Mouse (Mus musculus) thymus, postnatal 4 days (tissue): ENCODE data around the gene Jaml.
"Not testable (repeated sequence)": the region's sequence is repeated elsewhere in the genome, so short reads cannot be mapped to it uniquely, and the experiment has no call there.

Experiments used
- DNase-seq: peaks from one replicate; pipeline ENCODE4 v3.0.0; 2021

Jaml gene

DNA sequence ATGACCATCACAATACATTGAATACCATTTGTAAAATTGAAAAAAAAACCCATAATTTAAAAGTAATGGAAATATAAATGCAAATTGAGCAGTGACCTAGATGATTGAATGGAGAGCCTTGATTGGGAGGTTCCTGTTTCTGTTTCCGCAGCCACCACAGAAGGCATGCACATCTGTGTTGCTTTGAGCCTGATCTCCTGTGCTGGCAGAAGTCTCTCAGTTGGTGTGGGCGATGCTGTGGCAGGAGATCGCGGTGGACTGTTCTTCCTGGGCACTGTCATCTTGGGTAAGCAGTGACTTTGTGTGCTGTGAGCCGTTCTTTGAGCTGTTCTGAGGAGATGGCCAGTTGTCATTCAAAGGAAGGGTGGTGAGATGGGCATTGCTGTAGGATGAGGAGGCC lies at the start of gene Jaml:
TSS of gene Jaml (plus strand) at position 173 of the 400 bp plus-strand sequence.
- peak; percentile 60 for DNase-seq

DNA sequence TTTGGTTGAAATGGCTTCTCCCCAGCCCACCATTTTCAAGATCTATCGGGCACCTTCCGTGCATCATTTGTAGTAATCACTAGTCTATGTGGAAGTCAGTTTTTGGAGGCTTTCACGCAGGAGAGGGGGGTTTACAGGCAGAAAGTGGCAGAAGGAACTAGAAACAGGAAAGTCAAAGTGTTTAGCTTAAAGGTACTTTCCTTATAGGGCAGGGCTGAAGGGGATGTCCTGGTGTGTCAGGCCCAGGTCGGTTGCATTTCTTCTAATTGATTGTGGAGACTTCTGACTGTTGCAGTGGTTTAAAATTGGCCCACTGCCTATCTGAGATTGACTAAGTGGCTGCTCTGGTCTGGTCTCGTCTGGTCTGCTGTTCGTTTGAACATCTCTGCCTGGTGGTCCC lies 48.6 kb upstream of the Jaml start:
- DNase-seq = no peak

DNA sequence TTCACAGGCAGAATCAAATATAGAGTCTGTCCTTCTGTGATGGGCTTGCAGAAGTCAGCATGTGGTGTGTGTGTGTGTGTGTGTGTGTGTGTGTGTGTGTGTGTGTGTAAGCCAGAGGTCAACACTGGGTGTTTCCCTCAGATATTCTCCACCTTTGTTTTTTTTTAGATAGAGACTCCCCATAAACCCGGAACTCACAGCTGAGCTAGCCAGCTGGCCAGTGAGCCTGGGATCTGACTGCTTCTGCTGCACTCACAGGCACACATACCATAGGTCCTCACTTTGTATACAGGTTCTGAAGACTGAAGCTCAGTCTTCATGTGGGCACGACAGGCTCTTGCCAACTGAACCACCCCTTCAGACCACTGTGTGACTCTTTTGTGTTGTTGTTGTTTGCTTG lies 46.7 kb upstream of the Jaml start:
- DNase-seq = no peak

DNA sequence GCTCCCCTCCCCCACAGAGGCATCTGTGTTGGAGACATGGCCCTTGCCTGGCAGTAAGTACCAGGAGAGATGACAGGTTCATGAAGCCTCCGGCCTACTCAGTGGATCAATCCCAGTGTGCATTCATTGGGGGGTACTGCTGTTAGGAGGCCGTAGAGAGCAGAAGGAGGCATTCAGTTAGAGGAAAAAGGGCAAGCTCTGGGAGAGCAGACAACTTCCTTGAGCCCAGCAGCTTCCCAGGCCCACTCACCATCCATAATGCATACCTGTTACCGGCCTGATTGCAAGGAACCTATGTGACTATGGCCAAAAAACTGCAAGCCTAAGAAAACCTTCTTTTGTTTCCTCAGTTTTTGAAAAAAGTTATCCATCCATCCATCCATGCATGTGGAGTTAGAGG lies 44.5 kb upstream of the Jaml start:
- no peak for DNase-seq

- not testable (repeated sequence) for DNase-seq
These were observed 41.2 kb upstream of the Jaml start for GRCm38 (mm10) chr9:45037803-45038202.

GRCm38 (mm10) chr9:45039499-45039898 lies 39.5 kb upstream of the Jaml start, which contains the start of gene Mpzl2:
TSS of gene Mpzl2 (plus strand) at chr9:45039799.
- DNase-seq = no peak

DNA sequence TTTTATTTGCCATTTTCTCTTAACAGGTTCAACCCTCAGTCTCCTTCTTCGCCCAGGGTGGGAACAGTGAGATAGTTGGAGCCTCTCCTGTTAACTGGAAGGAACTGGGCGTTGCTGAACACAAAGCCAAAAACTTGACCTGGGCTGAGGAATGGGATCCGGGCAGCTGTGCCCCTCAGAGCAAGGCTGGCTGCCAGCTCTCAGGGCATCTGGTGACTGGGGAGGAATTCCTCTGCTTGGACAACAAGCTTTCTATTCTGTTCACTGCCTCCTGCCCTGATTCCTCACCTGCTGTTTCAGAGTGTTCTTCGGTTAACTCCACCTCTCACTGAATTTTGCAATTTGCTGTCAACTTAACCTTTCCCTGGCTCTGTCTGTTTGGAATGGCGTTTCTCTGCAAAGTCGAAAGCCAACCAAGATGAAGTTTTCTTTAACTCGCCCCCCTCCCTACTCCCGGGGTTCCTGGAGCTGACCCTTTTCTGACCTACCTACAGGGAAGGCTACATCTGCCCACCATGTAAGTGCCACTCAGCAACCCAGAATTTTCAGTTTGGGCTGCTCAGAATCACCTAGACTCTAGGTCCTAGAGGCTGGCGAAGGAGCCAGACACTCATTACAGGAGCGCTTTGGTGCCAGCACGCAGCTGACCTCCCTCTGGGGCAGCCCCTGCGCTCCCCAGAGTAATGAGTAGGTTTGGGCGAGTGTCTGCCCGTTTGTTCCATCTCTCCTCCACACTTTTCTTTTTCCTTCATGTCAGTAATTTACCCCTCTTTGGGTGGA lies 38.7 kb upstream of the Jaml start:
- no peak for DNase-seq

- peak; percentile 52 for DNase-seq
These were observed 37.7 kb upstream of the Jaml start for GRCm38 (mm10) chr9:45041131-45041838.

GRCm38 (mm10) chr9:45042056-45042720 lies 36.8 kb upstream of the Jaml start:
- DNase-seq = peak; percentile 58

DNA sequence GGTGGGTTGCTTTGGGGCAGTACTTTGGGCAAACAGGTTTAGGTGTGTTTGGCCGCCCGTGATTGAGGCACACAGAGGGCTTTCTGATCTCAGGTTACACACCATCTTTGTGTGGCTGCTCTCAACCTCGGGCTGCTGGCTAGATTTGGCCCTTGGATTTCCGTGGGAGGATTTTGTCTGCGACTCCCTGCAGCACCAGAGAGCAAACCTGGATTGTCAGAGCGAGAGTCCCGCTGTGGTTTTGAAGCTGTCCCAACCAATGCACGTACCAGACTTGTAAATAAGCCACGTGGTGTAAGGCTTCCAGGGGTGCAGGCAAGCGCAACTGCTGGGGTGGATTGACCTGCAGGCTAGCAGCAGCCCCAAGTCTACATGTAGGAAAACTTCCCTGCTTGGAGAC lies 36.0 kb upstream of the Jaml start:
- peak; percentile 42 for DNase-seq

DNA sequence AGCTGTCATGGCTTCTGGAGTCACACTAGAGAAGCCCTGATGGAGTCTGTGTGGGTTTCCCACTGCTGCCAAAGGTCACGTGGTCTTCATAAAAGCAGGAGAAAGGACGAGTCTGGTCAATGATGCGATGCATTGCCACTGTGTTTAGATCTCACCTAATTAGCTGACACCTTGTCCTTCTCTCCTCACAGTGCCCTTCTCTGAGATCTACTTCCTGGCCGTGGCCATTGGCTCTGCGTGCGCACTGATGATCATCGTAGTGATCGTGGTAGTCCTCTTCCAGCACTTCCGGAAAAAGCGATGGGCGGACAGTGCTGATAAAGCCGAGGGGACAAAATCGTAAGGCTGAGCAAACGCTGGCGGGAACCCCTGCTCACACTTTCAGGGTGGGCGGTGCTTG lies 32.0 kb upstream of the Jaml start:
- DNase-seq = no peak

- DNase-seq = no peak
These were observed 30.5 kb upstream of the Jaml start for GRCm38 (mm10) chr9:45048511-45048910.

DNA sequence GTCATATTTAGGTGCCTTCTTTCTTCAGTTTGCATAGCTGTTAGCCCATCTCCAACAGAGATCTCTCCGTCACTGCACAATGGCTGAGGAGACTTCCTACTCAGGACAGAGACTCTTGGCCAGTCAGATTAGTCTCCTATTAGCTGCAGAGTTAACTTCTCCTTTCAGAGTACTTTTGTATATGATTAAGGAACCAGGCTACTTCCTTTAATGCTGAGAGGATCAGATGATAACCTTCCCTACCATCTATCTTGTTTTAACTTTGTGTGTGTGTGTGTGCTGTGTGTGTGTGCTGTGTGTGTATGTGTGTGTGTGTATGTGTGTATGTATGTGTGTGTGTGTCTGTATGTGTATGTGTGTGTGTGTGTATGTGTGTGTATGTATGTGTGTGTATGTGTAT lies 29.3 kb upstream of the Jaml start:
- DNase-seq = no peak

GRCm38 (mm10) chr9:45050301-45050700 lies 28.7 kb upstream of the Jaml start:
- no peak for DNase-seq

DNA sequence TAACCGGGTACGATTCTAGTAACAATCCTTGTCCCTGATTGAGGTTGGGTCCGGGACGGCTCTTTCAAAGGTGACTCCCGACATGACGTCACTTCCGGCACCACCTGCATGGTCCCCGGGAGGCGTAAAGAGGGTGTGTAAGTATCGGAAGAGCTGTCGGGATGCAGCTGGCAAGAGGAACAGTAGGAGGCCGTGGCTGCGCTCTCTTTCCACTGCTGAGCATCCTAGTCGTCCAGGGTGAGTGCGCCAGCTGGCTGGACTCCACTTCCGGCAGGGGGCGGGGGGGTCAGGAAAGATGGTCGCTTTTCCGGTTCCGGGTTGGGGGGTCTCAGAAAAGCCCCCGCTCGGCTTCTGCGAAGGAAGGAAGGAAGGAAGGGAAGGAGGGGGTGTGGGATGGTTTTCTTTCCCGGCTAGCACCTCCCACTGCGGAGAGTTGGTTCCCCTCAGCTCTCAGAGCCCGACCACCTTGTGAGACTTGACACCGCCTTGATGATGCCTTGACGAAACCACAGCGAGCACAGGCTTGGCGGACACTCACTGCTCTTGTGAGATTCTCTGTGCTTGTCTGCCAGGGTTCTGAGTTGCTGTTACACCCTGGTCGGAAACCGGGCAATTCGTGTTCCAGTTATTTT lies 23.8 kb upstream of the Jaml start, which contains the start of gene Mpzl3:
TSS of gene Mpzl3 (plus strand) at position 105 of the 632 bp plus-strand sequence.
- peak; percentile 92 for DNase-seq

DNA sequence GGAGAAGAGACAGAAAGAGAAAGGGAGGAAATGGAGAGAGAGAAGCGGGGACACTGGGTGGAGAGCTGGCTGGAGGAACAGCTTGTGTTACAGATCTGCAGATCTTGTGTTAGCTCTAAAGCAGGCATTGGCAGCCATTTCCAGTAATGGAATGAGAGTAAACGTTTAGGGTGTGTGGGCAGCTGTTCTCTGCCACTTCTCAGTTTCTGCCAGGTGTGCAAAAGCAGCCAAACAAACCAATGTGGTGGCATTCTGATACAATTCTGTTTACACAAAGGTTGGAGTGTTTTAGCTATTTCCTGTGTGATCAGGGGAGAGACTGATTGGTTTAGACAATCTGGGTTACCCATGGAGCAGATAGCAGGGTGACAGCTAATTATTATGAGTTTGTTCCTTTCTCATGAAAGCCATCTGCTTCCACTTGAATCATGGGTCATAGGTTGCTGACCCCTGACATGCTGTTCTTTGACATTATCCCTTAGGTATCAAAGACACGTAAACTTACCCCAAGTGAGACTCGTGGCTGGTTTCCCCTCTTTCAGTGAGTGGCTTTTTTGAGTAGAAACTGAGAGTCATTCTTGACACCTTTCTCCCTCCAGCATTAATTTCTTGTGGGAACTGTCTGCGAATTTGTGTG lies 20.6 kb upstream of the Jaml start:
- peak; percentile 55 for DNase-seq

DNA sequence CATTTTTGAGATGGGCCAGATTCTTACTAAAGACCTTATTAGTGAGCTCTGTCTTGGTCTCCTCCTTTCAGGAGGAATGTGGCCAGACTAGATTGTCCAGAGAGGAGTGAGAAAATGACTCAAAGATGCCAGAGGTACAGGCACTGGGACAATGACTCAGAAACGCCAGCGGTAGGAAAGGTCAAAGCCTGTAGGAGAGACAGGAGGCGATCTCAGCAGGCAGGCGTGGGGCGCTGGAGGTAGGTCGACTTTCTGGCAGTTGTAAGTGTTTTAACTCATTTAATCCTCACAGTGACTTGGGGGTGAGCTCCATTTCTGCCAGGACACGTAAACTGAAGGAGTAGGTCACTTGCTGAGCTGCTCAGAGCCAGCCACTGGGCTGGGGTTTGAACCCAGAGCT lies 18.8 kb upstream of the Jaml start:
- DNase-seq = no peak

- no peak for DNase-seq
These were observed 16.3 kb upstream of the Jaml start for GRCm38 (mm10) chr9:45062677-45063076.

DNA sequence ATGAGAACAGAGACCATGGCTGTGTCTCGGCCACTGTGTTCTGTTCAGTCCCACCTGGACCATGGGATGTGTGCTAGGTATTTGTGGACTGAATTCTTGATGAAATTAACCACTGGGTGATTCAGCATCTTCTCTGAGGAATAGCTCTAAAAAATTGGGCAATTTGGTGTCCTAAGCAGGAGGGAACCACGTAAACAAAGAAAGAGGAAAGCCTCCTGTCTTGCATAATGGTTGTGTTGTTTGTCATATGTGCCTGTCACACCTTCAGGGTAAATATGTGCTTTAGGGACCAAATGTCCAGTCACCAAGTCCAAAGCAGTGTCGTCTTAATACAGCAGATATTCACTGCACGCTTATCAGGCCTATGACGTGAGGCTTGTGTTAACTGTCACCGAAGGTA lies 14.6 kb upstream of the Jaml start:
- DNase-seq = no peak

GRCm38 (mm10) chr9:45066735-45067134 lies 12.2 kb upstream of the Jaml start:
- no peak for DNase-seq

DNA sequence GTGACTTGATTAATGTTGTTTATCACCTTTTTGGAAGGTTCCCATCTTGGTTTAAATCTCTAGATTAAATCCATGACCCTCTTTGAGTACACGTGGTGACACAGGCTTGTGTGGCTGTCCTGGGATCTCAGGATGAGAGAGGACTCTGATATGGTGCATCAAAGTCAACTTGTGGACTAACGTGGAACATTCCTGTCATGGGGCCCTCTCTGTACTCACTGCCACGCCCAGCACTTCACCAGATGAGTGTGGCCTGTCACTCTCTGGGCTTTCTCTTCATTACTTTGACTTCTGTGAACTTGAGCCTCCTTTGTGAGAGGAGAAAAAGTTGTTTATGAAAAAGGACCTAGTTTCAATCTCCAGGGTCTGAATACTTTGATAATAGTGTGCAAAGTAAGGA lies 7.2 kb upstream of the Jaml start:
- DNase-seq = no peak

DNA sequence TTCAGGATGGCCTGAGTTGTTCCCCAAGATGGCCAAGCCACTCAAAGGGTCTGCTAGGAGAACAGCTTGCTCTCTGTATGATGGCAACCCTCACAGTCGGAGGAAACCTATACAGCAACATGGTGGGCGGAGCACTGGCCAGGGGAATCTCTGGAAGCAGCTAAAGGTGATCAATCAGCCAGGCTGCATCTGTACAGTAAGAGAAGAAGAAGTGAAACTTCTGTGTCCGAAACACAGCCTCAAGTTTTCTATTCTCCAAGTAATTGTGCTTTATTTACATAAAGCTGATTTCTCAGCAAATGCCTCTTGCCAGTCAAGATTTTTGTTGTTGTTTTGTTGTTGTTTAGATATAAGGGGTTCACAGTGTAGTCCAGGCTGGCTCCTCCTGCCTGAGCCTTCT lies 1.1 kb upstream of the Jaml start:
- no peak for DNase-seq

DNA sequence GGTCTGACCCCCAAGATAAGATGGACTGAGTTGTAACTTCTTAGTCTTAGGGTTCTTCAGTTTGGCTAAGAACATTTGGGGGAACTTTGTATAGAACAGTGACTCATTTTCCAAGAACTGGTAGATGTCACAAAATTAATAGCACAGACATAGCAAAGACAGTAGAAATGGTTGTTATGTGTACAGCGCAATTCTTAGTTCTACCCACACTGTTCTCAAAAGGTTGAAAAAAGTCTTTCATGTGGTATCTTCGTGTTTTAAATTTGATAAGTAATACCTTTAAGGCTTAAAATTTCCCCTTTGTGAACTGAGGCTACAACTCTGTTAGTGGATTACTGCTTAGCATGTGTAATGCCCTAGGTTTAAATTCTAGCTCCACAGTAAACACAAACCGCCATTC lies 4.1 kb downstream of the Jaml start:
- DNase-seq = no peak
